Mouse (Mus musculus): ENCODE measurements at regions not wholly inside any gene's neighbourhood (a gene's known extent, or its start where the extent isn't known, plus 50 kb on each side); places are given as distances from the start of the nearest gene placed in this dataset.

GRCm38 (mm10) chr1:41386435-41386834, 581.0 kb downstream of the Tmem182 start:
- DNase-seq (ENCODE audit: low read depth, low spot score), result no peak
- WGBS, result 62% methylated on average over 4 of the region's 4 CpGs

GRCm38 (mm10) chr1:41390102-41390884, 584.9 kb downstream of the Tmem182 start:
- no peak for DNase-seq (ENCODE audit: low read depth, low spot score)
- WGBS, result 19% methylated on average over 11 of the region's 11 CpGs

- no peak for DNase-seq (ENCODE audit: low read depth, low spot score)
- 85% methylated on average over 7 of the region's 7 CpGs for WGBS
Observed at GRCm38 (mm10) chr1:41391071-41391470, 585.7 kb downstream of the Tmem182 start.

DNA sequence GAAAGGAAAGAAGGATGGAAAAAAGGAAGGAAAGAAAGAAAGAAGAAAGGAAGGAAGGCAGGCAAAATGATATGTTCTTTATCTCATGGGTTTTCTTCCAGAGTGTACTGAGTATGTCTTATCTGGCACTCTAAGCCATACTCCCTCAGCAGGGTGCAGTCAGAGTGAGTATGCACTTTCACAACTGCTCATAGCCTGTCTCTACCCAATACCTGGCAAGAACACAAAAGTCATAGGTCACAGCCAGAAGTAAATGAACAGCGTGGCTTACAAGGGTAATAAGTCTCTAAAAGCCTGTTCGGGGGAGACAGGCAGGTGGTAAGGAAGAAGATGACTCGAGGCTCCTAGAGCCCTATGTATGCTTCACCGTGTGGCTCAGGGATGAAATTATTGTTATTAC, 587.9 kb downstream of the Tmem182 start:
- no peak for DNase-seq (ENCODE audit: low read depth, low spot score)
- 31% methylated on average over 4 of the region's 4 CpGs for WGBS

DNA sequence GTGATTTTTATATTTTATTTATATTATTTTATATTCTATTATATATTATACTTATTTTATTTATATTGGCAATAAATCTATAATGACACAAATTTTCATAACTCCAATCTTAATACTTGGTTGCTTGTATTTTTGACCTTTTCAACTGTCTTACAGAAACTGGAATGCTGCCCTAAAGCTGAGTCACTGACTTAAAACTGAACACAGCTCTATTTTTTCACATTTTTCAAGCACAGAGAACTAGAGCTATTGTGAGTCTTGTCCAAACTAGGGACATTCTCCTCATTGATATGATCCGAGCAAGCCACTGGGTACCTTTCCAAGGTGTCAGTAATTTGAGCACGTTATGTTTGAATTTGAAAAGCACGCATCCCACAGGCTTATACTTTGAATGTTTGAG, 589.7 kb downstream of the Tmem182 start:
- no peak for DNase-seq (ENCODE audit: low read depth, low spot score)
- 76% methylated on average over 3 of the region's 3 CpGs for WGBS

GRCm38 (mm10) chr1:41410533-41410932, 605.1 kb downstream of the Tmem182 start:
- WGBS, result 79% methylated on average over 5 of the region's 5 CpGs
- no peak for DNase-seq (ENCODE audit: low read depth, low spot score)

GRCm38 (mm10) chr1:41411641-41412040, 606.2 kb downstream of the Tmem182 start:
- 78% methylated on average over 3 of the region's 3 CpGs for WGBS
- DNase-seq (ENCODE audit: low read depth, low spot score), result no peak

DNA sequence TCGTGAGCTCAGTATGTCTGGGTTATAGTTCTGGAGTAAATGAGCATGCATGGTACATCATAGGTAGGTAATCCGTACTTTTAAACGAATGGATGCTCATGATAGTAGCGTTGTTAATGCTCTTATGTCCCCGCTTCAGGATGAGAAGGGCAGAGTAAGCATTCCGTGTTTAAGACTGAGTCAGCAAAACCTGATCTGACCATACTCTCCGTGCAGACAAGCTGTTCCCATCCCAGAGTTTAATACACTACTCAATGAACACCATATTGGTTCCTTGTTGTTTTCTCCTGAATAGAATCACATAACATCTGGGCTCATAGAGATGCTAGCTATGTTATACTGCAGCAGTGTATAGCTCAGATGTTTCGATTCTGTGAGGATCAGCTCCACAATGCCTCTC, 606.7 kb downstream of the Tmem182 start:
- DNase-seq (ENCODE audit: low read depth, low spot score), result no peak
- WGBS, result 84% methylated on average over 8 of the region's 8 CpGs

GRCm38 (mm10) chr1:41420489-41421327, 615.3 kb downstream of the Tmem182 start:
- WGBS, result 69% methylated on average over 3 of the region's 3 CpGs
- DNase-seq (ENCODE audit: low read depth, low spot score), result no peak

GRCm38 (mm10) chr1:41427853-41428252, 622.5 kb downstream of the Tmem182 start:
- no peak for DNase-seq (ENCODE audit: low read depth, low spot score)
- 32% methylated on average over 6 of the region's 6 CpGs for WGBS

DNA sequence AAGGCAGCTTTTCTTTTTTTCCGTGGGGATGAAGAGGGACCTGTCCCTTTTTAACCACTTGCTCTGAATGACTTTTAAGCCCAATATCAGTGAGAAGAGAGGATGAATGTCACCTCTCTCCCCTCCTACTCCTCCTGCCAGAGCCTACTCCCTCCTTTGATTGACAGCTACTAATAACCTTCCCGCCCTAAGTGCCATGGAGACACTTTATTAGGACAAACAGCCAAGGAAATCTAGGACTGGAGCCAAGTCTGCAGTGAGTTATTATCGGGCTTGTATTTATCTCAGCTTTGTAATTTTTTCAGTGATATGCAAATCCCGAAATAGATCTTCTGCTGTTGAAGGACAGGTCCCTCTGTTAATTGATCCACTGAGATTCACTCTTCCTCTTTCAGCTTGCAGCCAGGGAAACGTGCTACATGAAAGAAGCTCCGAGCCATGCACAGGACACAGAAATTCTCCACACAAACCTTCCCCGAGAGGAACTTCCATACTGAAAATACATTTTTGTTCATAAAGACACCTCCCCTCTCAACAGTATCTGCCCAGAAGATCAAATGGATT, 625.8 kb downstream of the Tmem182 start:
- WGBS, result 41% methylated on average over 7 of the region's 7 CpGs

DNA sequence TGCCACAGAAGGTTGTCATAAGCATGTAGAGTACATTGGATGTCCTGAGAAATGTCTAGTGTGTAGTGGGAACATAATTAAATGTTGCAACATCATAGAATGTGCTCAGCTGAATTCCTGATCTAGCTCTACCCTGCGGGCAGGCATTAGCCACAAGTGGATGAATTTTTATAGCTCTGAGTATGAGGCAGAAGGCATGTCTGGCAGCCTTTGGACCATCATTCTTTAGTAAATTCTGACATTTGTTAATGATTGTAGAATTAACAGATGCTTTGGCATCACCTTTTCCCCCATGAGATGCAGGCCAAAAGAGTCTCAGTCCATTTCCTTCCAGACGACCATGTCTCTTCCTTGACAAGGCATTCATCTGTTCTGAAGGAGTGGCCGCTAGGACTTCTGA, 630.0 kb downstream of the Tmem182 start:
- 72% methylated on average over 3 of the region's 3 CpGs for WGBS
- no peak for DNase-seq (ENCODE audit: low read depth, low spot score)

More for the DNA sequence above, 625.8 kb downstream of the Tmem182 start:
- DNase-seq (ENCODE audit: low read depth, low spot score), result no peak

DNA sequence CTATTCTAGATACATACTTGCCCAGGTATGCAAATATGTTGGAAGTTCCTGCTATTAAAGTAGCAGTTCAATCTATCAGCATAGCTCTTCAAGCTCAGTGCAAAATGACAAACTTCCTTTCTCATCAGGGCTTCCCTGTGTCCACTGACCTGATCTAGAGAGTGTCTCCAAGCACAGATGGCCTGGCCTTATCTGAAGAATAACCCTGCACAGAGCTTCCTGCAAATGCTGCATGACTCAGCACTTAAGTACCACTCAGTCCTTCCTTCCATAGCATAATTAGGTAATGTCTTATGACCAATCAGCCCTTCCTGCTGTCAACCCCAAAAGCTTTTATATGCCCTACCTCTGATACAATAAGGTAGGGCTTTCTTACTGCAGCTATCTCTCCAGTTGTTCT, 644.6 kb downstream of the Tmem182 start:
- DNase-seq (ENCODE audit: low read depth, low spot score), result no peak
